Mouse (Mus musculus) kidney, embryonic 14.5 days (tissue): ENCODE results near the gene Samd4. TPM values are rescaled to one million over a fixed set of nuclear protein-coding genes. Genes with fewer than 3 reads are reported as not detected.

ENCODE experiments used
- ATAC-seq: fragments of 200-750 bp; cut with Nextera tagmentation; 2 replicates; pipeline ENCODE4 v1.8.0; 2017; ENCODE audit warnings: moderate number of reproducible peaks, mild to moderate bottlenecking, moderate TSS enrichment, moderate library complexity; ENCODE audit not compliant: low FRiP score, low TSS enrichment
- H3K27ac ChIP-seq: fragments of 300-500 bp; sonication (generic); 2 replicates; pipeline ENCODE4 v1.5.1; 2014; ENCODE audit warnings: low read depth, mild to moderate bottlenecking, low read length, moderate library complexity, mixed read lengths
- H3K27me3 ChIP-seq: fragments of 300-500 bp; sonication (generic); 2 replicates; pipeline ENCODE4 v1.6.1; 2014; ENCODE audit warnings: mild to moderate bottlenecking, low read length; ENCODE audit not compliant: control insufficient read depth, insufficient read depth
- H3K36me3 ChIP-seq: fragments of 300-500 bp; sonication (generic); 2 replicates; pipeline ENCODE4 v1.6.1; 2014; ENCODE audit warnings: low read length, mixed read lengths; ENCODE audit not compliant: control insufficient read depth, insufficient read depth
- H3K4me1 ChIP-seq: fragments of 300-500 bp; sonication (generic); 2 replicates; pipeline ENCODE4 v1.6.1; 2014; ENCODE audit warnings: low read length, mixed read lengths; ENCODE audit not compliant: control insufficient read depth, insufficient read depth
- H3K4me2 ChIP-seq: fragments of 300-500 bp; sonication (generic); replicated peaks from 2 replicates; pipeline ENCODE4 v1.6.1; 2014; ENCODE audit warnings: low read depth, mild to moderate bottlenecking, low read length
- H3K4me3 ChIP-seq: fragments of 300-500 bp; sonication (generic); 2 replicates; pipeline ENCODE4 v1.5.1; 2014; ENCODE audit warnings: mild to moderate bottlenecking, low read length
- H3K9ac ChIP-seq: fragments of 300-500 bp; sonication (generic); 2 replicates; pipeline ENCODE4 v1.6.1; 2014; ENCODE audit warnings: low read depth, mild to moderate bottlenecking, low read length, moderate library complexity
- H3K9me3 ChIP-seq: fragments of 300-500 bp; sonication (generic); 2 replicates; pipeline ENCODE4 v1.6.1; 2016; ENCODE audit warnings: low read length; ENCODE audit not compliant: control insufficient read depth
- WGBS: fragments of 180-500 bp; shearing (Covaris S2); extraction: QIAGEN DNeasy Blood & Tissue Kit; methylation state at CpG from one replicate; pipeline ENCODE4 v1.1.7; 2014; 5-methylcytosine and 5-hydroxymethylcytosine counted together
- polyA plus RNA-seq: library from polyadenylated mRNA; unstranded; fragments of >200 nt; fragmentation: Nextera tagmentation; extraction: Ambion mirVana; gene quantifications from 2 replicates; pipeline ENCODE4 v1.2.1, GENCODE M21; 2014

Samd4 gene
- polyA plus RNA-seq, 1 experiment from 2014 or later: 2.6 TPM

DNA sequence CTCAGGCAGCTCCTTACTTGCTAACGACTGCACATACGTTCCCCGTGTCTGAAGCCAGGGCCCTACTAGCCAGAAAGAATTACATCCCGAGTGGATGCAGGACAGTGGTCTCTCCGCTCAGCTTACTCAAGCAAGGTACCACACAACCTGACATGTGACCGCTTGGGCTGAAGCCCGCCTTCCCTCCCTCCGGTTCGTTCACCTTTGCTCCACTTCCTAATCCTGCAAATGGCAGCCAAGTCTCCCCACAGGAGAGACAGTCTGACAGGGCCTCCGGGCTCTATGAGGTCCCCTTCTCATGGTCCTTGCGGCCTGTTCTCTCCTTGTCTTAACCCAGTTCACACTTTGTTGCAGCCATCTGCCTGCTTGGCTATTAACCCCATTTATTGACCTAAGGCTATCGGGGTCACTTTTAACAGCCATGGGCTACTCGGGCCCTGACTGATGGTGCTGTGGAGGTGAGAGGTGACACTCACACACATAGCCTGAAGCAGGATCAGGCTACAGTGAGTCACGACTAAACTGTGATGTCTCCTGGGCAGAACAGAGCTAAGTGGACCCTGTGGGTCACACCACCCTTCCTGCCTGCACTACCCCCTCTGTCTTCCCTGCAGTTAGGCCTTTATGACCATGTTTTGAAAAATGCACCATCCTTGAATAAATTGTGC lies 192.5 kb downstream of the Samd4 start:
- no peaks in the 10 kb centered on the region for H3K27me3 ChIP-seq
- H3K4me3 ChIP-seq: no peak overlapping the region
- H3K9ac ChIP-seq: no peak overlapping the region
- no peaks in the 10 kb centered on the region; the same call in 1 of the 2 replicates for H3K36me3 ChIP-seq
- no peaks in the 10 kb centered on the region for H3K4me1 ChIP-seq
- 47% methylated on average over 14 of the region's 14 CpGs for WGBS
- no peak overlapping the region for H3K4me2 ChIP-seq
- H3K27ac ChIP-seq: no peak overlapping the region
- no peak for ATAC-seq
- H3K9me3 ChIP-seq: no peaks in the 10 kb centered on the region

DNA sequence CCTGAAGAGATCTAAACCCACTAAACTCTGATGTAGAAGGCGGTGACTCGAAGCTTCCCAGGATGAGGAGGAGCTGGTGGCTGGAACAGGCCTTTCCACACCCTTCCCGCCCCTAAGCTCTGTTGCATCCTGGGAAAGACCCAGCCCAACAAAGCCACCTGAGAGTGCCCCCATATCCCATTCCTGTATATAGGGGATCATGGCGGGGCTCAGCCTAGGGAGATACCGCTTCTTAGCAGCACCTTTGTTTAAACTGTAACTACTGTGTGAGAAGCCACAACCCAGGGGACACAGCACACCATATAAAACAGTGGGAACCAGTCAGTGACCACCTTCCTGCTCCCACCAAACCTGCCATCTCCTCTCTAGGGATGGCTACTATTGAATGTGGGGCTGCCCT lies 193.2 kb downstream of the Samd4 start:
- WGBS: 89% methylated on average over 5 of the region's 5 CpGs

DNA sequence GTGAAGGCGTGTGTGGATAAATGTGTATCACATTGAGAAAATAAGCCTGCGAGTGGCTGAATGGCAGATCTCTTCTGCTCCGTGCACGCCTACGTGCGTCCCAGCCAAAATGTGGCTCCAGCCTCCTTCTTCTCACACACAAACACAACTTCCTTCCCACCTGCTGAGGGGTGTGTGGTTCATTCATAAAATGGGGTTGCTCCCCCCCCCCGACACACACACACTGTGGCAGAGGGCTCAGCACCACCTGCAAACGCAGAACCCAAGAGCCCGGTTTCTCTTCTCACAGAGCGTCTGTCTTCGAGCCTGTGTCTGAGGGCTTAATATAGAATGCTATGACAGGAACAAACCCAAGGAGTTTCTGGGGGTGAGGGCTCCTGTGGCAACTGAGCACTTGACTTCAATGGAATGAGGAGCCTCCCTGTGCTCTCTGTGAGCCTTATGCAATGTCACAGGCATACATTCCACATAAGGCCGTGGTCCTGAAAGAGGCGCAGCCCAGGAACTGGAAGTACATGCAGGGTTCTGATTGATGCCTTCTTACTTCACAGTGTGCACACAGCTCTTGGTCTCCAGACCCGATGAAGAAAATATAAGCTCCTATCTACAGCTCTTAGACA lies 194.4 kb downstream of the Samd4 start:
- Histone ChIP-seq H3K4me2 (no peak overlapping the region), H3K4me1 (no peaks in the 10 kb centered on the region), H3K4me3 (no peak overlapping the region), H3K9ac (no peak overlapping the region), H3K27me3 (no peaks in the 10 kb centered on the region), H3K36me3 (no peaks in the 10 kb centered on the region; the same call in 1 of the 2 replicates), H3K9me3 (no peaks in the 10 kb centered on the region), H3K27ac (no peak overlapping the region)
- no peak for ATAC-seq
- WGBS: 91% methylated on average over 14 of the region's 14 CpGs

More for the DNA sequence above, 193.2 kb downstream of the Samd4 start:
- no peaks in the 10 kb centered on the region for H3K4me1 ChIP-seq
- no peaks in the 10 kb centered on the region for H3K27me3 ChIP-seq
- H3K36me3 ChIP-seq: no peaks in the 10 kb centered on the region; the same call in 1 of the 2 replicates
- H3K27ac ChIP-seq: no peak overlapping the region
- H3K4me2 ChIP-seq: no peak overlapping the region
- H3K4me3 ChIP-seq: no peak overlapping the region
- no peaks in the 10 kb centered on the region for H3K9me3 ChIP-seq
- H3K9ac ChIP-seq: no peak overlapping the region
- ATAC-seq: no peak

DNA sequence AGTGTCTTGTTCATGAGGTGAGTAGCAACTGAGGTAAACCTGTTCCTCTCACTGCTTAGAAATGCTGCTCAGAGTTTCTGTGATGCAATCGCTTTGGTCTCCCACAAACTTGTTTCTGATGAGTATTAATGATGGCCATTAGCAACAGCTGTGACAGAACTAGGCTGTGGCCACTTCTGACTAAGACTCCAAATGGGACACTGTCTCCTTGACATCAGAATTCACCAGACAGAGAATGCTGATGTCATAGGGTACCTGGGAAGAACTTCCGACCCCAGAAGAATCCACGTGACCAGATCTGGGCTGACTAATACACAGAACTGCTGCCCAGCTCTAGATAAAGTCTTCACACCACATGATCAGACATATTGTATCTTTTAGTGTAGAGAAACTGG lies 194.9 kb downstream of the Samd4 start:
- Histone ChIP-seq H3K4me2 (no peak overlapping the region), H3K27ac (no peak overlapping the region), H3K27me3 (no peaks in the 10 kb centered on the region), H3K36me3 (no peaks in the 10 kb centered on the region; the same call in 1 of the 2 replicates), H3K4me3 (no peak overlapping the region), H3K9ac (no peak overlapping the region), H3K9me3 (no peaks in the 10 kb centered on the region), H3K4me1 (no peaks in the 10 kb centered on the region)
- ATAC-seq: no peak
- WGBS: 91% methylated on average over 3 of the region's 3 CpGs

DNA sequence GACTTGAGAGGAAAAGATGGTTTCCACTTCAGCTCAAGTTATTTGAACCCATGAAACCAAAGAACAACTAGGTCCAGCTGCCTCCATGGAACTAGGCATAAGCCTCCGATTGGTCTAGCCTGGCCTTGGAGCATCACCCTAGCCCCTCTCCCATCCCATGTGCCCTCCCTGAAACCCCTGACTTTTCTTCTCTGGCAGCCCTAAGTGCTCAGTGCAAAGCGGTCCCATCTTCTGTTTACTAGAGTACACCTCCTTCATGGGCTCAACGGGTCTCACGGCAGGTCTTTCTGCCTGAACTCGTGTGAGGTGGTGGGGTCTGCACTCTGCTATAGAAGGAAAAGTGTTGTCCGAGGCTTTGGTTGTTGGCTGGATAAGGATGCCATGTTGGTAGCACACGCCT lies 197.3 kb downstream of the Samd4 start:
- H3K36me3 ChIP-seq: no peaks in the 10 kb centered on the region; the same call in 1 of the 2 replicates
- no peak overlapping the region for H3K4me3 ChIP-seq
- no peak overlapping the region for H3K9ac ChIP-seq
- H3K4me2 ChIP-seq: no peak overlapping the region
- 92% methylated on average over 7 of the region's 7 CpGs for WGBS
- H3K4me1 ChIP-seq: no peaks in the 10 kb centered on the region
- H3K27me3 ChIP-seq: no peaks in the 10 kb centered on the region
- H3K27ac ChIP-seq: no peak overlapping the region
- no peak for ATAC-seq
- no peaks in the 10 kb centered on the region for H3K9me3 ChIP-seq

DNA sequence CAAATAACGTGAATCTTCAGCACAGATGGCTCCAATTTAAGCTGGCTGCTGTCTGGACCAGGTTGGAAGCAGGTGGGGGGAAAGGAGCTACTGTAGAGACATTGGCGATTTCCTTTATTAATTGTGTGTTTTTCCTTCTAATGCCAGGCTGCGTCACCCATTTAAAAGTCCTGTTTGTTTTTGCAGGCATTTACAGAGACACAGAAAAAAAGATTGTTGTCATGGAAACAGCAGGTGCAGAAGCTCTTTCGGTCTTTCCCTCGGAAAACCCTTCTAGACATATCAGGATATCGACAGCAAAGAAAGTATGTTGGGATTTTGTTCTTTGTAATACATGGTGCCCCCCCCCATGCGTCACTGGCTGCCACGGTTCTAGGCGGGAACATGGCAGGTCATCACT lies 200.7 kb downstream of the Samd4 start:
- WGBS: 80% methylated on average over 9 of the region's 9 CpGs
- no peak overlapping the region for H3K4me2 ChIP-seq
- no peak overlapping the region for H3K9ac ChIP-seq
- no peak overlapping the region for H3K4me3 ChIP-seq
- H3K36me3 ChIP-seq: no peaks in the 10 kb centered on the region; the same call in 1 of the 2 replicates
- no peaks in the 10 kb centered on the region for H3K9me3 ChIP-seq
- no peak for ATAC-seq
- H3K27me3 ChIP-seq: no peaks in the 10 kb centered on the region
- no peak overlapping the region for H3K27ac ChIP-seq
- no peaks in the 10 kb centered on the region for H3K4me1 ChIP-seq

DNA sequence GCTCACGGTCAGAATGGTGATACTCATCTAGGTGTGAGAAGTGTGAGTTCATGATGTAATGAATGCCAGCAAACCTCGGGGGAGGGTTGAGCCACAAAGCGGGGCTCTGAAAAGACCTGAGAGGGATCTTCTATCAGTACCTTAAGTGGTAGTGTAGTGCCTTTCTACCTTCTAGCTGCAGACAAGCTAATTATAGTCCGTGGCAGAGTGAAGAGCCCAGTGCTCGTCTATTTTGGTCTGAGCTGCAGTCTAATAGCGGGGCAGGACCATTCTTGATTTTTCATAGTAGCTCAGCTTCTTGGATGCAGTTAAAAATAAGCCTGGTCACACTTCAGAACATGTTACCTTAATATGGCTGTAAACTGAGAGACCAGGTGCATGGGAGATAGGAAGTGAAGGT lies 201.2 kb downstream of the Samd4 start:
- Histone ChIP-seq H3K27me3 (no peaks in the 10 kb centered on the region), H3K4me2 (no peak overlapping the region), H3K4me3 (no peak overlapping the region), H3K36me3 (no peaks in the 10 kb centered on the region; the same call in 1 of the 2 replicates), H3K27ac (no peak overlapping the region), H3K9ac (no peak overlapping the region), H3K9me3 (no peaks in the 10 kb centered on the region), H3K4me1 (no peaks in the 10 kb centered on the region)
- WGBS: 76% methylated on average over 6 of the region's 6 CpGs
- no peak for ATAC-seq

DNA sequence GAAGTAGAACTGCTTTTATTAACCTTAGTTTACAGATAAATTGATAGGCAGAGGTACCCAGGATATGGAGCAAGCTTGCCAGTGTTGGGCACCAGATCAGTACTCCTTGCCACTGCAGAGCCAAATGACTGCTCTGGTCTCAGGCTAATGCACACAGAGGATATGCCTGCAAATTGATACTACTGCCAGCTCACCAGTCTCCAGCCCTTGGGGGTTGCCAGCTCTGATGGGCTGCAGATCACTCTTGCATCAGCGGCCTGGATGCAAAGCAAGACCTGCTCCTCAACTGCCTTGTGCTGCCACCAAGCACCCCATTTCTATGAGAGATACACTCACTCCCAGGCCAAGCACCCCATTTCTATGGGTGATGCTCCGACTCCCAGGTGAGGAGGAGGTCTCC lies 202.0 kb downstream of the Samd4 start:
- H3K27me3 ChIP-seq: no peaks in the 10 kb centered on the region
- H3K36me3 ChIP-seq: no peaks in the 10 kb centered on the region; the same call in 1 of the 2 replicates
- H3K4me2 ChIP-seq: no peak overlapping the region
- 79% methylated on average over 2 of the region's 2 CpGs for WGBS
- no peak for ATAC-seq
- H3K4me3 ChIP-seq: no peak overlapping the region
- no peak overlapping the region for H3K27ac ChIP-seq
- no peak overlapping the region for H3K9ac ChIP-seq
- no peaks in the 10 kb centered on the region for H3K4me1 ChIP-seq
- no peaks in the 10 kb centered on the region for H3K9me3 ChIP-seq

DNA sequence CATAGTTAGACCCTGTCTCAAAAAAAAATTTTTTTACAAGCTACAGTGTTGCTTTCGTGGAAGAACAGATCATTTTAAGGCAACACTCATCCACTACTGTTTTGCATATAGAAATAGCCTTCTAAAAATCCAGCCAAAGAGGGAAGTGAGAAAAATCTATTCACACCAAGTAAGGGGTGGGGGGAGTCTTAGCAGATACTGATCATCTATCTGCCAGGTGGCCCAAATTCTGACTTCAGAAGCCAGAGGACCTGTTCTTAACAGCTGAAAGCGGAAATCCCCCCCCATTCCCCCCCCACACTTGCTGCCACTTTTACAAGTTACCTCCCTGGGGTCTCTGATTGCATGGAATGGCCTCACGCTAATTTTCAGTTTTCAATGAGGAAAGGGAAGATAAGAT lies 203.5 kb downstream of the Samd4 start:
- no peaks in the 10 kb centered on the region for H3K36me3 ChIP-seq
- H3K4me2 ChIP-seq: no peak overlapping the region
- WGBS: 58% methylated on average over 3 of the region's 3 CpGs
- H3K9ac ChIP-seq: no peak overlapping the region
- no peaks in the 10 kb centered on the region for H3K9me3 ChIP-seq
- H3K27ac ChIP-seq: no peak overlapping the region
- H3K27me3 ChIP-seq: no peaks in the 10 kb centered on the region
- no peak for ATAC-seq
- no peak overlapping the region for H3K4me3 ChIP-seq
- no peaks in the 10 kb centered on the region for H3K4me1 ChIP-seq
